Mouse (Mus musculus) left cerebral cortex, postnatal 25 days (tissue): ENCODE measurements at regions not wholly inside any gene's neighbourhood (a gene's known extent, or its start where the extent isn't known, plus 50 kb on each side); places are given as distances from the start of the nearest gene placed in this dataset.
A peak's percentile ranks its signal among the peaks of the same experiment; 100 is the strongest.
"Not testable (repeated sequence)": the region's sequence is repeated elsewhere in the genome, so short reads cannot be mapped to it uniquely, and the experiment has no call there.

Source experiments
- DNase-seq, 2 experiments: peaks; one replicate each; pipeline ENCODE4 v3.0.0; 2022; ENCODE audit warnings: low spot score in 2 of 2, mixed read lengths in 1 of 2
- intact Hi-C: fragments of 180-260 bp; cut with DNase I; formaldehyde crosslinking; loops from one replicate; pipeline ENCODE4 v1.15.1; 2025

GRCm38 (mm10) chrX:114314586-114314985 lies 159.5 kb upstream of the Klhl4 start:
- no peak for DNase-seq
- intact Hi-C loops, result loop anchor here (5.0 kb wide), 1 partner anchor 1367 kb away; no protein-coding TSS in a partner anchor

GRCm38 (mm10) chrX:114324285-114324684 lies 149.8 kb upstream of the Klhl4 start:
- DNase-seq, result peak in 1 of 2 experiments; percentile 5
- intact Hi-C loops, result loop anchor here (1.0 kb wide), 1 partner anchor 234 kb away; no protein-coding TSS in a partner anchor

- DNase-seq, intact Hi-C loops: not testable (repeated sequence)
These were observed 138.0 kb upstream of the Klhl4 start for GRCm38 (mm10) chrX:114336151-114336550.

- intact Hi-C loops, result no loop called here
- DNase-seq, result no peak
These were observed 114.9 kb upstream of the Klhl4 start for GRCm38 (mm10) chrX:114359240-114359639.
